Mouse (Mus musculus) G1E-ER4 (cell line): ENCODE measurements at regions not wholly inside any gene's neighbourhood (a gene's known extent, or its start where the extent isn't known, plus 50 kb on each side); places are given as distances from the start of the nearest gene placed in this dataset.

Experiments used
- GATA1 ChIP-seq: IDR thresholded peaks from one replicate; pipeline ENCODE4 v1.8.0; 2012; ENCODE audit warnings: low read length, inconsistent platforms

- no peak for TF ChIP-seq GATA1
Observed at GRCm38 (mm10) chr5:118364646-118365045, 119.6 kb downstream of the 2410131K14Rik start.

GRCm38 (mm10) chr5:118365196-118365595 lies 120.2 kb downstream of the 2410131K14Rik start:
- no peak for TF ChIP-seq GATA1

GRCm38 (mm10) chr5:118365651-118366050 lies 120.6 kb downstream of the 2410131K14Rik start:
- TF ChIP-seq GATA1 = no peak

- no peak for TF ChIP-seq GATA1
Observed at GRCm38 (mm10) chr5:118367047-118367446, 122.0 kb downstream of the 2410131K14Rik start.

GRCm38 (mm10) chr5:118373581-118373981 lies 128.6 kb downstream of the 2410131K14Rik start:
- TF ChIP-seq GATA1 = no peak

GRCm38 (mm10) chr5:118374968-118375367 lies 129.9 kb downstream of the 2410131K14Rik start:
- no peak for TF ChIP-seq GATA1

- TF ChIP-seq GATA1 = no peak
Observed at GRCm38 (mm10) chr5:118375916-118376315, 130.9 kb downstream of the 2410131K14Rik start.

GRCm38 (mm10) chr5:118376478-118376877 lies 131.5 kb downstream of the 2410131K14Rik start:
- TF ChIP-seq GATA1 = no peak

GRCm38 (mm10) chr5:118377402-118377848 lies 132.4 kb downstream of the 2410131K14Rik start:
- TF ChIP-seq GATA1 = no peak

- TF ChIP-seq GATA1 = no peak
Observed at GRCm38 (mm10) chr5:118379245-118380051, 134.4 kb downstream of the 2410131K14Rik start.

- TF ChIP-seq GATA1 = no peak
Observed at GRCm38 (mm10) chr5:118380052-118380421, 135.0 kb downstream of the 2410131K14Rik start.

- no peak for TF ChIP-seq GATA1
Observed at GRCm38 (mm10) chr5:118380422-118381293, 135.6 kb downstream of the 2410131K14Rik start.

- no peak for TF ChIP-seq GATA1
Observed at GRCm38 (mm10) chr5:118381294-118381675, 136.3 kb downstream of the 2410131K14Rik start.

GRCm38 (mm10) chr5:118386126-118386525 lies 141.1 kb downstream of the 2410131K14Rik start:
- TF ChIP-seq GATA1 = no peak

- TF ChIP-seq GATA1 = no peak
Observed at GRCm38 (mm10) chr5:118388419-118388818, 143.4 kb downstream of the 2410131K14Rik start.

GRCm38 (mm10) chr5:118390691-118391373 lies 145.8 kb downstream of the 2410131K14Rik start:
- TF ChIP-seq GATA1 = no peak
